Mouse (Mus musculus): ENCODE results near the gene Cdk2ap2. TPM values are rescaled to one million over a fixed set of nuclear protein-coding genes. Genes with fewer than 3 reads are reported as not detected.
"Not testable (repeated sequence)": the region's sequence is repeated elsewhere in the genome, so short reads cannot be mapped to it uniquely, and the experiment has no call there.

The Cdk2ap2 gene
- total RNA-seq, 1 experiment = 39.6 TPM

DNA sequence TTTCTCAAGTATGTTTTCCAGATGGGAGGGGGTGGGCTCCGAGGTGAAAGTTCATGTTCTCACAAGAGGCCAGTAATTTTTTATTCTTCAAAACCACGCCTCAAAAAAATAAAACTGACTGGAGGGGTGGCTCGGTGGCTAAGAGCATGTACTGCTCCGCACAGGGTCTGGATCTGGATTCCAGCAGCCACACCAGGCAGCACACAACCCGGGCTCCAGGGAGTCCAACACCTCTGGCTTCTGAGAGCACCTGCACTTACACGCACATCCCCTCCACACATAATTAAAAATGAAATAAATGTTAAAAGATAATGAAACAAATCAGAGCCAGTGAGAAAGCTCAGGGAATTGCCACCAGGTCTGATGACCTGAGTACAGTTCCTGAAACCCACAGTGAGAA lies 30.7 kb upstream of the Cdk2ap2 start:
- in situ Hi-C loops (cut with MboI; ENCODE audit: low sequenced_read_pairs in 2 of 2, unreplicated experiment in 2 of 2) = no loop called here
- Histone ChIP-seq H3K9ac (ENCODE audit: insufficient read depth, low read depth, low read length, poor library complexity, severe bottlenecking) (no peak overlapping the region), H3K9me3 (ENCODE audit: control insufficient read depth, insufficient read depth, low read depth, low read length) (no peaks in the 10 kb centered on the region), H3K36me3 (ENCODE audit: control insufficient read depth, insufficient read depth, low read length, poor library complexity, severe bottlenecking) (no peaks in the 10 kb centered on the region), H3K4me3 (ENCODE audit: insufficient read depth in 1 of 2, low read depth in 1 of 2, low read length in 2 of 2, poor library complexity in 1 of 2, severe bottlenecking in 1 of 2) (no peak overlapping the region), H3K4me1 (ENCODE audit: control insufficient read depth in 2 of 2, insufficient read depth in 2 of 2, low read length in 2 of 2, poor library complexity in 1 of 2) (0 out of 4 replicates have a peak, but pooled peaks cover 0 to 5% of the 10 kb centered on the region in 2 experiments), H3K27ac (ENCODE audit: insufficient read depth, low read depth, low read length, poor library complexity, severe bottlenecking) (no peak overlapping the region)
- no peak for DNase-seq (ENCODE audit: low read depth, low spot score)
- TF ChIP-seq HCFC1 (IDR thresholded peaks at IDR 0.05; ENCODE audit: borderline replicate concordance, insufficient read depth, low read length) = no peak
- TF ChIP-seq MAFK (IDR thresholded peaks at IDR 0.05; ENCODE audit: insufficient read depth, low read depth, low read length) = no peak
- TF ChIP-seq CHD2 (IDR thresholded peaks at IDR 0.05; ENCODE audit: low read depth, low read length) = no peak
- no peak for TF ChIP-seq ZNF384 (IDR thresholded peaks at IDR 0.05; ENCODE audit: low read depth, low read length)
- no peak for TF ChIP-seq ZC3H11A (IDR thresholded peaks at IDR 0.05; ENCODE audit: borderline replicate concordance, low read depth, low read length)

DNA sequence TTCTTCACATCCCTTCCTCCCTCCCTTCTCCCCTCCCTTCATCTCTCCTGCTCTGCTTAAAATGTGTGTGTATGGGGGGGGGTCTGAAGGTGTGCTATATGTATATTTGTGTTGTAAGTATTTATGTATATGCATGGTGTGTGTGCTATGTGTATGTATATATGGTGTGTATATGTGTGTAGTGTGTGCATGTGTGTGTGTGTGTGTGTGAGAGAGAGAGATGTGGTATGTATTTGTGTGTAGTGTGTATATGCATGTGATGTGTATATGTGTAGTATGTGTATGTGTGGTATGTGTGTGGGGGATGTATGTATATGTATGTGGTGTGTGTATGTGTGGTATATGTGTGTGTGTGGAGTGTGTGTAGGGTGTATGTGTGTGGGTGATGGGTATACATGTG lies 30.1 kb upstream of the Cdk2ap2 start:
- Histone ChIP-seq H3K4me3 (ENCODE audit: insufficient read depth in 1 of 2, low read depth in 1 of 2, low read length in 2 of 2, poor library complexity in 1 of 2, severe bottlenecking in 1 of 2) (no peak overlapping the region), H3K9me3 (ENCODE audit: control insufficient read depth, insufficient read depth, low read depth, low read length) (no peaks in the 10 kb centered on the region), H3K4me1 (ENCODE audit: control insufficient read depth in 2 of 2, insufficient read depth in 2 of 2, low read length in 2 of 2, poor library complexity in 1 of 2) (0 out of 4 replicates have a peak, but pooled peaks cover 0 to 5% of the 10 kb centered on the region in 2 experiments), H3K27ac (ENCODE audit: insufficient read depth, low read depth, low read length, poor library complexity, severe bottlenecking) (no peak overlapping the region), H3K9ac (ENCODE audit: insufficient read depth, low read depth, low read length, poor library complexity, severe bottlenecking) (no peak overlapping the region), H3K36me3 (ENCODE audit: control insufficient read depth, insufficient read depth, low read length, poor library complexity, severe bottlenecking) (no peaks in the 10 kb centered on the region)
- TF ChIP-seq MAFK (IDR thresholded peaks at IDR 0.05; ENCODE audit: insufficient read depth, low read depth, low read length) = no peak
- TF ChIP-seq ZNF384 (IDR thresholded peaks at IDR 0.05; ENCODE audit: low read depth, low read length) = no peak
- TF ChIP-seq CHD2 (IDR thresholded peaks at IDR 0.05; ENCODE audit: low read depth, low read length) = no peak
- in situ Hi-C loops (cut with MboI; ENCODE audit: low sequenced_read_pairs in 2 of 2, unreplicated experiment in 2 of 2) = no loop called here
- no peak for DNase-seq (ENCODE audit: low read depth, low spot score)

DNA sequence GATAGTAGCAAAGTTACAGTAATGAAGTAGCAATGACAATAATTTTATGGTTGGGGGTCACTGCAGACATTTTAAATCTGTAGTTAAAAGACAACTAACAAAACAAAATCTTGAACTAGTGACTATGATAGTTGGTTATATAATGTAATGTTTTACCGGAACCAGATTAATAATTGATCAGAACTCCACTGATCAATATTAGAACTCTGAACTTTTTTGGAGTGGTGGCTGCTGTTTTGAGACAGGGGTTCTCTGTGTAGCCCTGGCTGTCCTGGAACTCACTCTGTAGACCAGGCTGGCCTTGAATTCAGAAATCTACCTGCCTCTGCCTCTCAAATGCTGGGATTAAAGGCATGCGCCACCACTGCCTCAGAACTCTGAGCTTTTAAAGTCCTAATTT lies 28.7 kb upstream of the Cdk2ap2 start:
- H3K36me3 ChIP-seq (ENCODE audit: control insufficient read depth, insufficient read depth, low read length, poor library complexity, severe bottlenecking); H3K9me3 ChIP-seq (ENCODE audit: control insufficient read depth, insufficient read depth, low read depth, low read length); H3K4me3 ChIP-seq (ENCODE audit: insufficient read depth in 1 of 2, low read depth in 1 of 2, low read length in 2 of 2, poor library complexity in 1 of 2, severe bottlenecking in 1 of 2); H3K4me1 ChIP-seq (ENCODE audit: control insufficient read depth in 2 of 2, insufficient read depth in 2 of 2, low read length in 2 of 2, poor library complexity in 1 of 2); H3K27ac ChIP-seq (ENCODE audit: insufficient read depth, low read depth, low read length, poor library complexity, severe bottlenecking); H3K9ac ChIP-seq (ENCODE audit: insufficient read depth, low read depth, low read length, poor library complexity, severe bottlenecking); in situ Hi-C loops (cut with MboI; ENCODE audit: low sequenced_read_pairs in 2 of 2, unreplicated experiment in 2 of 2); DNase-seq (ENCODE audit: low read depth, low spot score): not testable (repeated sequence)

DNA sequence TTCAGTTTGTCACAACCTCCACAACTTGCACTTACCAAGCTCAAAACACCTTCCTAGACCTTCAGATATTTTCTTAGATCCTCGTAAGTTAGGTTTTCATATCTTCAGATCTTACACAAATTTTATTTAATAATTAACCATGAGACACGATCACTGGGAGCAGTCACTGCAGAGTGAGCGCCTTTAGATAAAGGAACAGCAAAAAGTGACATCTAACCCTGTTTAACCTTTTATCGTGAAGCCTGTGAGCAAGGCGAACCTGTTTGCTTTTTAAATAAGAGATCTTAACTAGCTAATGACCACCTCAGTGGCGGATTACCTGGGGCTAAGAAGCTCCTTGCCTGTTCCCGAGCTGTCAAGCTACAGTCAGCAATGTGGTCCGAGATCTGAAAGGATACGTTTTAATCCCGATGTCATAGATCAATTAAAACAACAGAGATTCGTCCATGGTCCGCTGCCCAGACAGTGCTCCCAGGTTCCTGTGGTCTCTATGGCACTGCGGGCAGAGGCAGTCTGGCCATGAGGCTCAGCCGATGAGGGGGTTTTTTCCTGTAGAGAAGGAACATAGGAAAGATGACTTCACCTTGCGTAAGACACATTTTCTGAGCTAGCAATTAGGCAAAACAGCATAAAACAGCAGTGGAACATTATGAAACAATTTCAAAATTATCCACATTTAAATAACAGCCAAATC lies 28.1 kb upstream of the Cdk2ap2 start:
- Histone ChIP-seq H3K9ac (ENCODE audit: insufficient read depth, low read depth, low read length, poor library complexity, severe bottlenecking) (no peak overlapping the region), H3K9me3 (ENCODE audit: control insufficient read depth, insufficient read depth, low read depth, low read length) (no peaks in the 10 kb centered on the region), H3K36me3 (ENCODE audit: control insufficient read depth, insufficient read depth, low read length, poor library complexity, severe bottlenecking) (no peaks in the 10 kb centered on the region), H3K27ac (ENCODE audit: insufficient read depth, low read depth, low read length, poor library complexity, severe bottlenecking) (no peak overlapping the region), H3K4me1 (ENCODE audit: control insufficient read depth in 2 of 2, insufficient read depth in 2 of 2, low read length in 2 of 2, poor library complexity in 1 of 2) (0 out of 4 replicates have a peak, but pooled peaks cover 0 to 5% of the 10 kb centered on the region in 2 experiments), H3K4me3 (ENCODE audit: insufficient read depth in 1 of 2, low read depth in 1 of 2, low read length in 2 of 2, poor library complexity in 1 of 2, severe bottlenecking in 1 of 2) (no peak overlapping the region)
- no peak for DNase-seq (ENCODE audit: low read depth, low spot score)
- no peak for TF ChIP-seq CHD2 (IDR thresholded peaks at IDR 0.05; ENCODE audit: low read depth, low read length)
- no peak for TF ChIP-seq MAFK (IDR thresholded peaks at IDR 0.05; ENCODE audit: insufficient read depth, low read depth, low read length)
- in situ Hi-C loops (cut with MboI; ENCODE audit: low sequenced_read_pairs in 2 of 2, unreplicated experiment in 2 of 2) = no loop called here

DNA sequence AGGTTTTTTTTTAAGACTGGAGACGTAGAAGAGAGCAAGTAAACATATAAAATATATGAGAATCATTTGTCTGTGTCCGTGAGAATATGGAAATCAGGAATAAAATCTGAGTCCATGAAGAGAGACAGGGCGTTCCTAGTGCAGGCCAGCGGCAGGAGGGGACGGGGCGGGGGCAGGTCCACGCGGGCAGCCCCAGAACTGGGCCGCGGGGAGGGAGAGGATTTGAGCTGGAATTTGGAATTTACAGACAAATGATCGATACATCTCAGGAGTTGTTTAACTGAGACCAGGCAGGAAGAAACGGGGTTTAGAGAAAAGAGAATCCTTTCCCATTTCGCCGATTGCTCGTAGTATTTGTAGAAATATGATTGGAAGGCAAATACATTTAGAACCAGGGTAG lies 26.7 kb upstream of the Cdk2ap2 start:
- H3K9ac ChIP-seq (ENCODE audit: insufficient read depth, low read depth, low read length, poor library complexity, severe bottlenecking) = no peak overlapping the region
- H3K4me3 ChIP-seq (ENCODE audit: insufficient read depth in 1 of 2, low read depth in 1 of 2, low read length in 2 of 2, poor library complexity in 1 of 2, severe bottlenecking in 1 of 2) = peak overlapping the region in 1 of 2 experiments; percentile 22; a peak in 1 of 4 replicates
- no peaks in the 10 kb centered on the region for H3K9me3 ChIP-seq (ENCODE audit: control insufficient read depth, insufficient read depth, low read depth, low read length)
- no peak for DNase-seq (ENCODE audit: low read depth, low spot score)
- H3K36me3 ChIP-seq (ENCODE audit: control insufficient read depth, insufficient read depth, low read length, poor library complexity, severe bottlenecking) = no peaks in the 10 kb centered on the region
- 0 out of 4 replicates have a peak, but pooled peaks cover 0 to 5% of the 10 kb centered on the region in 2 experiments for H3K4me1 ChIP-seq (ENCODE audit: control insufficient read depth in 2 of 2, insufficient read depth in 2 of 2, low read length in 2 of 2, poor library complexity in 1 of 2)
- in situ Hi-C loops (cut with MboI; ENCODE audit: low sequenced_read_pairs in 2 of 2, unreplicated experiment in 2 of 2) = no loop called here
- TF ChIP-seq MAFK (IDR thresholded peaks at IDR 0.05; ENCODE audit: insufficient read depth, low read depth, low read length) (no peak), HCFC1 (IDR thresholded peaks at IDR 0.05; ENCODE audit: borderline replicate concordance, insufficient read depth, low read length) (no peak), ZC3H11A (IDR thresholded peaks at IDR 0.05; ENCODE audit: borderline replicate concordance, low read depth, low read length) (no peak), CHD2 (IDR thresholded peaks at IDR 0.05; ENCODE audit: low read depth, low read length) (no peak), ZNF384 (IDR thresholded peaks at IDR 0.05; ENCODE audit: low read depth, low read length) (no peak)
- no peak overlapping the region for H3K27ac ChIP-seq (ENCODE audit: insufficient read depth, low read depth, low read length, poor library complexity, severe bottlenecking)

All from ES-E14 (cell line).